Mouse (Mus musculus): Measurements from ENCODE around the gene Efcab2. TPM values are rescaled to one million over a fixed set of nuclear protein-coding genes. Genes with fewer than 3 reads are reported as not detected.

The Efcab2 gene
- 0.19 and 0.25 TPM in 2 replicates for polyA plus RNA-seq (2012; rRNA removed)

DNA sequence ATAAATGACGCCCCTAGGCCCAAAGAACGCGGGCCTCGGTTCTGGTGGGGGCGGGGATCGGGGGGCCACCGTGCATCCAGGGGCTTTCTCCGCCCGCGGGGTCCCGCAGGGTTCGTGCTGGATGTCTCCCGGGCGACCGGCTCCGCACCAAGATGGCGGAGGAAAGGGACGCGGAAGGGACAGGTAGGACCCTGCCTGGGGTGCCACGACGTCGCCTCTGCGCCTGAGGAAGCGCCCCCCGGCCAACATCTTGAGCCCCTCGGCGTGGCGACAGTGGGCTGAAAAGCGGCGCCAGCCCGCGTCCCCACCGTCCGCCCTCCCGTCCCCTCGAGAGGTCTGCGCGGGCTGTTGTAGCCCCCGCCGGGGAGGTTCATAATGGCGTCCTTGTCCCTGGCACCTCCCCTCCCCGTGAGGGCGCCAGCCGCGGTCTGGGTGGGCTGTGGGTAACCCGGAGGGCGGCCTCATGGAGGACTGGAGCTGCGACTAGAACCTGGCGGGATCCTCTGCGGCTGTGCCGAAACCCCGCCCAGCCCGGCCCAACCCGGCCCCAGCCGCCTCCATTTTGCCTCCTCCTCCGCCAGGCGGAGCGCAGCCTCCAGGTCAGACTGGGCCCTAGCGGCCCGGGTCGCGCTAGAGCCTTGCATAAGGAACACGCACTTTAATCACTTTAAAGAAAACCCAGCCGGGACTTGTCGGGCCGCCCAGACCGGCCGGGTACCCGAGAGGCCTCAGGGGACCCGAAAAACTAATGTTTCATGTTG lies at the start of gene Efcab2:
Gene Efcab2, plus strand, starts transcription at position 135 of the 761 bp plus-strand sequence.
- under 1% methylated on average over 69 of the region's 70 CpGs for WGBS
- peak; percentile 57 for DNase-seq (ENCODE audit: low read depth, low spot score)

DNA sequence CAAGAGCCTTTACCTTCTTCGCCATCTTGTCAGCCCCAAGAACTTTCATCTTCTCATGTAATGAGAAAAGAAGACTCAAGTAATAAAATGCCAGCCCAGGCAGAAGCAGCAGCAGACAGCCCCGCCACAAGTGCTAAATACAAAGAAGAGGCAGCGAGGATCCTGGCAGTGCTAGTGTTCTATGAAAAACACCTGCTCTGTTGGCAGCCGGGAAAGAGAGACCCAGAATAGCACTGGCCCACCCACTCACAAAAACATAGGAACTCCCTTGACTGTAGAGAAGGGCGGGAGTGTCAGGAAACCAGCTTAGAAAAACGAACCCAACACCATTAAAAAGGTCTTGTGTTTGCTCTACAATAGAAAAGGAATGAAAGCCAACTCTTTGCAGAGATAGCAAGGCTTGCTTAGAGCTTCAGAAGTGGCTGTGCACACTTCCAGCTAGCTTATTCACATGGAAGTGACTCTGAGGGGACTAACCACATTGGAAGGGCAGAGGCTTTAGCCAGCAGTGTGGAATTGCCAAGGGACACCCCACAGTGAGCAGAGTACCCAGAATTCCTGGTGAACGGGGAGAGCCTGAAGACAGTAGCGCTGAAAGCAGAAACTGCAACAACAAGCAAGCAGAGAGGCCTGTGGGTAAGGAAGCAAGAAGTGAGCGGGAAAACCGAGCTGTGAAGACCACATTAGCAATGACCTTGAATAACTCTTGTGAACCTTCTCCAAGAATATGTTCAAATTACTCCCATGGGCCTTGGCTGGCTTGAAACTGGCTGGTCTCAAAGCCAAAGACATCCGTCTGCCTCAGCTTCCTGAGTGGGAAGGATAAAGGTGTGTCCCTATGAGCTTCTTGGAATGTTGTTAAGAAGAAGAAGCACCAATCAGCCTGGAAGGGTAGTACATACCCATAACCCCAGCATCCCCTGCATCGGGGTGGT lies 47.8 kb upstream of the Efcab2 start:
- no peak for DNase-seq (ENCODE audit: low read depth, low spot score)
- WGBS, result 73% methylated on average over 12 of the region's 12 CpGs

DNA sequence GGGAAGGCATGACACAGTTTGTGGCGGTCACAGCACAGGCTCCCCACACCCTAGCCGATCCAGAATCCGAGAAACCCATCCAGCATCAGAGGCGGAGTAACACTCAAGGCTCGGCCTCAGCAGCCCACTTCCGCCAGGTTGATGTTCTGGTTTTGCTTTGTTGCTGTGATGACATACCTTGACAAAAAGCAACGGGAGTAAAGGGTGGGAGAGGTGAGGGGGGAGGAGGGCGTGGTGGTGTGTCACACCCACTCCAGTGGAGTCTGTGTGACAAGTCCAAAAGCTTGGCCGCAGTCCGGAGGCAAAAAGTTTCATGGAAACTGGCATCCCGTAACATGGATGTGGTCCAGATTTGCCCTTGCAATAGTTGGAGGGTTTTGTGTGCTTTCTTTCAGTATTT lies 45.6 kb upstream of the Efcab2 start:
- no peak for DNase-seq (ENCODE audit: low read depth, low spot score)
- WGBS, result 85% methylated on average over 11 of the region's 11 CpGs

DNA sequence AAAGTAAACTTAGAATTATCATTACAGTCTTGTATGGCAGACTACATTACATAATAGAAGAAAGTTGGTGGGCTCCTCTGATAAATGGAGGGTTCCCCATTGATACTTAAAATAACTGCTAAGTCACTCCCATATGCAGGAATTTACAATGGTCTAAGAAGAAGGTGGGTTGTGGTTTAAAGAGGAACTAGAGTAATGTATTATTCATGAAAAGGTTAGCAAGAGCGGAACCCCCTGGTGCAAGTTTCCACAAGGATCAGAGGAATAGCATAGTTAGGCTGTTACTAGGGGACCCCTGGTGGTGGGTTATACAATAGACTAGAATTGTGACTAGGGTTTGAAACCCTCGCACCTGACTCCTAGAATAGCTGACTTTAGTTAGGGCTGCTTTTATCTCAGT lies 45.2 kb upstream of the Efcab2 start:
- 91% methylated on average over 2 of the region's 2 CpGs for WGBS
- no peak for DNase-seq (ENCODE audit: low read depth, low spot score)

DNA sequence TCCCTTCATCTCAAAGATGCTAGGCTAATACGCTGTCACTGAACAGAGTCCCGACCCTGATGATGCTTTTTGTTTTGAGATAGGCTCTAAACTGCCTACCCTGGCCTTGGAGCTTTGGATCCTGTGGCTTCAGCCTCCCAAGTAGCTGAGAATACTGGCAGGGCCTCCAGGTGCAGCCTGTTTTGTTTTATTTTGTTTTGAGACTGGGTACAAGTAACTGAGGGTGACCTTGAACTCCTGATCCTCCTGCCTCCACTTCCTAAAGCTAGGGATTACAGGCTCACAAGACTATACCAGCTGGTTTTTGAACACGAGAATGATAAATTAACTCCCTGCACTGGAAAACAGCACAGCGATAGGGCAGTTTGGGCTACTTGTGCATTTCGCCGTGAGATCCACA lies 40.7 kb upstream of the Efcab2 start:
- 92% methylated on average over 6 of the region's 6 CpGs for WGBS
- no peak for DNase-seq (ENCODE audit: low read depth, low spot score)

DNA sequence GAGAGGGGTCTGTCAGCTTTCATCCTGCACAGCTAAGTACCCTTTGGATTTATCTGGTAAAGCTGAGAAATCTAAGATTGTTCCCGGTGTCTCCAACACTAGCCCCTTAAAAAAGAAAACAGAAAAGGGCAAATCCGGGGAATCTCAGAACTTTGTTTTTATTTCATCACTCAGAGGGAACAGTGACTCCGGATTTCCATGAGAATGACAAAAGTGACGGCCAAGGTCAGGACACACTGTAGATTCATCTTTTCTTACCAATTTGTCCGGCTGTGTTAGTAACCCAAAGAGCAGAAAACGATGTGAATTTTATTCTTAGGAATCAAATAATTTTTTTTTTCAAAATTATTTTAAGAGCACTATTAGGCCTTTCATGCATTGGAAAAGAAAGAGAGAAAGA lies 37.8 kb upstream of the Efcab2 start:
- no peak for DNase-seq (ENCODE audit: low read depth, low spot score)
- 85% methylated on average over 6 of the region's 6 CpGs for WGBS

DNA sequence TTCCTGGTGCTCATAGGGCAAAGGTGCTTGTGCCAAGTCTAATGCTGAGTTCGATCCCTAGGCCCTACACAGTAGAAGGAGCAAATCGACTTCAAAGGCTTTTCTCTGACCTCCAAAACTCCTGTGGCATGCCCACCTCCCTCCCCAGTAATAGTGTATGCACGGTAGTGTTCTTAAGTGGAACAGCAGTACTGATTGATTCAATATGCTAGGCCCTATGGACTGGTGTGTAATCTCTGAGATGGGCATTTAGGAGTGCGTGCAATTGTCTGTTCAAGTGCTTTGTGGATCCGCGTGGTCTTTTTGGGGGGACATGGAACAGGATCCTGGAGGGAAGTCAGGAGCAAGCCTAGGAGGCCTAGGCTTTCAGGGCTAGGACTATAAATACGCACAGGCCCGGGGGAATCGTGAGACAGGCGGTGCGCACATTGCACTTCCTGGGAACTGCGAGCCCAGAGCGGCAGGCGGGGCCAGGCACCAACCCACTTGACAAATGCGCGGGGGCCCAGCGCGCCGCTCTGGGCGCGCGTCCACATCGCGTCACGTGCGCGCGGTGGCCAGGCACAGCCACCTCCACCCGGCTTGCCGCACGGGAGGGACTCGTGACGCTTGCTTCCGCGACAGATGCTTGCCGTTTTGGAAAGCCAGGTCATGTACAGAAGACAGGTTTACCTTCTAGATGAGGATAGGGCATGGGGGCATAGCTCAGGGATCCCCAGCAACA lies 37.2 kb upstream of the Efcab2 start:
- DNase-seq (ENCODE audit: low read depth, low spot score), result peak; percentile 70
- 2% methylated on average over 36 of the region's 36 CpGs for WGBS

DNA sequence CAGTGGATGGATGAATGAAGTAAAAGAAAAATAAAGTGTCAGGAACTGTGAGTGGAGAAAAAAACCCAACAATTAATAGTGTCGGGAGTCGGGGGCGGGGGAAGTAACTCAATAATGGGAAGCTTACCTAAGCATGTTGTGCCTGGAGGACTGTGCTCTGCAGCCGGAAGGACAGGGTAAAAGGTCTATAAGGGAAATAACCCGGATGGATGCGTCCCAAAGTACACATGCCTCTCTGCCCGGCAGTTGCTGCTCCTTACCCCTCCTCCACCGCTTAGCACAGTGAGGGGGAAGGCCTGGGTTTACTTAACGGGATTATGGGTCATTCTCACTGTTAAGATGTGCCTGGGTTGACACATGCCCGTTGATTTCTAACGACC lies 36.6 kb upstream of the Efcab2 start:
- DNase-seq (ENCODE audit: low read depth, low spot score), result peak; percentile 45
- WGBS, result under 1% methylated on average over 11 of the region's 11 CpGs

DNA sequence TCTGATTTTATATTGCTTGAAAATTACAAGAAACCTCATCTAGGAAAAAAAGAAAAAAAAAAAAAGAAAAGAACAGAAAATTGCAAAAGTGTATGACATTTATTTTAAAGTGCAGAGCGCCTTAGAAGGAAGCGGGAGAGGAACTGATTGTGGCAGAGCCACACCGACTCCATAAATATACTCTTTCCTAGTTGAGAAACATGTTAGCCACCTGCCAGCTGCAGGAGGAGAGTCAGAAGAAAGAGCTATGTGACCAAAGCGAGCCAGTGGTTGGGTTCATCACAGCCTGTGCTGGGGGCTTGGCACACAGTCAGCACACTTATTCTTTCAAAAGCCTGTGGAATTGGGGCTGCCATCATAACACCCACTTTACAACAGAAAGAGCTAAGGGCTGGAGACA lies 33.2 kb upstream of the Efcab2 start:
- WGBS, result 78% methylated on average over 4 of the region's 4 CpGs
- DNase-seq (ENCODE audit: low read depth, low spot score), result no peak

DNA sequence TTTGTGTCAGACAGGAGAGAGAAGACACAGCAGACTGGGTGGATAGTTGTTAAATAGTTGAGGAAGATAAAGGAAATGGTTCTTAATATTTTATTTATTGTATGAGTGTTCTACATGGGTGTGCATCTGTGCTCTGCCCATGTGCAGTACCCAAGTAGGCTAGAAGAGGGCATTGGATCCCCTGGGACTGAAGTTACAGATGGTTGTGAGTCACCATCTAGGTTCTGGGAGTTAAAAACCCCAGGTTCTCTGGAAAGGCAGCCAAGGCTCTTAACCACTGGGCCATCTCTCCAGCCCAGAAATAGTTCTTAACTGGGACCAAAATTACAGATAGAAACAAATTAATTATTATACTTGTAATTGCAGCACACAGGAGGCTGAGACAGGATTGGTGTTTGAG lies 30.5 kb upstream of the Efcab2 start:
- DNase-seq (ENCODE audit: low read depth, low spot score), result no peak

DNA sequence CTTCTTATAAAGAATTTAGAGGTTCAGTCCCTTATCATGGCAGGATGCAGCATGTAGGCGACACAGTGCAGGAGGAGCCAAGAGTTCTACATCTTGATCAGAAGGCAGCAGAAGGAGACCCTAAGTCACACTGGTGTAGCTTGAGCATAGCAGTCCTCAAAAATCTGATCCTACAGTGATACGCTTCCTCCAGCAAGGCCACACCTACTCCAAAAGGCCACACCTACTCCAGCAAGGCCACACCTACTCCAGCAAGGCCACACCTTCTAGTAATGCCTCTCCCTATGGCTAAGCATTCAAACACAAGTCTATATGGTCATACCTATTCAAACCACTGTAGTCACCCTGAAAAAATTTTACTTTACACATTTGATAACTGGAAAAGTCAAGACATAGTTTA lies 29.8 kb upstream of the Efcab2 start:
- no peak for DNase-seq (ENCODE audit: low read depth, low spot score)

DNA sequence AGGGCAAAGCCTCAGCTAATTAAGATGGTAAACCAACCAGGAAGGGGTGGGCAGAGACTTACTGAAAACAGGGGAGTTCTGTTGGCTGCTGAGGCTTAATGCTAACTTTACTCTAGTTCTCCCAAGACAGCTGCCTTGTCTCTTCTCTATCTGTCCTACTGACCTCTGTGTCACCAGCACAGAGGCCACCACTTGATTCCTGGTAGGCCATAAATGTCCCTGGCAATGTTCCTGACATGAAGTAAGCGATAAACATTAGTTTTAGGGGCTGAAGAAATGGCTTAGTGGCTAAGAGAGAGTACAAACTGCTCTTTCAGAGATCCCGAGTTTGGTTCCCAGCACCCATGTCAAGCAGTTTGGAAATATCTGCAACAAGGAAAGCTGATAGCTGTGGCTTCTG lies 29.0 kb upstream of the Efcab2 start:
- 41% methylated on average over 2 of the region's 2 CpGs for WGBS
- DNase-seq (ENCODE audit: low read depth, low spot score), result no peak

More for the DNA sequence above, 29.8 kb upstream of the Efcab2 start:
- WGBS, result 79% methylated on average over 2 of the region's 2 CpGs

DNA sequence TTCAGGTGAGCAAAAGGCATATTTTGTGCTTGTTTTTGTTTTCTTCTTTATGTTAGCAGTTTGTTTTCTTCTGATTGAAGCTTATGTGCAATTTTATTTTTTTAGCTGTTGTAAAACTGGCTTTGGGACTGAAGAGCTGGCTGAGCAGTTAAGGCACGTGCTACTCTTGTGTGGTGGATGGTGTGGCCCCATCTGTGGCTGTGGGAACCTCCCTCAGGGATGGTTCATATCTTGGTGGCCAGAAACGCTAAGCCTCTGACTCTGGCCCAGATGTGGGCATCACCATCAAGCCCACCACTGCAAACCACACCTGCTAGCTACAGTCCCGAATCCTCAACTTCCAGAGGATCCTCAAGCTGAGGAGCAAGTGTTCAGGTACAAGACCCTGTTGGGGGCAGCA lies 27.8 kb upstream of the Efcab2 start:
- DNase-seq (ENCODE audit: low read depth, low spot score), result no peak
- 81% methylated on average over 3 of the region's 3 CpGs for WGBS

DNA sequence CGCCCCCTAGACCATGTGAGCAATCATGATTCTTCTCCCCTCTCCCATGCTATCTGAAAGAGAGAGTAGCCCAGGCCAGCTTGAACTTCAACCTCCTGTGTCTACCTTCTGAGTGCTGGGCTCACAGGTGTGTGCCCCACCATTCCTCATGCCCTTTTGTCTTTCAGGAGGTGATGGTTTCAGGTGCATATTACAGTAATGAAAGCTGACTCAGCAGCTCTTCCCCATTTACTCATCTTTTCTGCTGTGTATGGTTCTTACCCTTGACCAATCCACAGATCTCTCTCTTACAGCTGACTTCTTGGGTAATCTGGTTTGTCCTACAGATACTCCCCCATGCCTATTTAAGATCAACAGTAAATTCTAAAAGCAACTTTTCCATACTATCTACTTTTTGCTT lies 26.7 kb upstream of the Efcab2 start:
- no peak for DNase-seq (ENCODE audit: low read depth, low spot score)
- WGBS, result 90% methylated on average over 1 of the region's 1 CpGs

DNA sequence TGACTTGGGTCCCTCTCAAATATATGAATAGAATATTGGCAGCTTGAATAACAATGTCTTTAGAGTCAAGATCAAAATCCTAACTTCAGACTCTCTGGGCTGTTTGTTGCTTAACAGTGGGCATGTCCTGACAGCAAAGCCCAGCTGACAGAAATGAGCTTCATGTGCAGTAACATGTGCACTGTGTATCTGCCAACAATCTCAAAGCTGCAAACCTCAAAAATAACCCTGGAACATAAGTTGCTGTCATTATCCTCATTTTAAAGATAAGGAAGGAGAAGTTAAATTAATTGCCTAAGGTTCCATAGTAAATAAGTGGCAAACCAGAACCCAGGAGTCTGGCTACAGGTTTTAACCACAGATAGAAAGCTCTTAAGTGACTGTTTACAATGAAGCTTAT lies 23.7 kb upstream of the Efcab2 start:
- DNase-seq (ENCODE audit: low read depth, low spot score), result no peak

DNA sequence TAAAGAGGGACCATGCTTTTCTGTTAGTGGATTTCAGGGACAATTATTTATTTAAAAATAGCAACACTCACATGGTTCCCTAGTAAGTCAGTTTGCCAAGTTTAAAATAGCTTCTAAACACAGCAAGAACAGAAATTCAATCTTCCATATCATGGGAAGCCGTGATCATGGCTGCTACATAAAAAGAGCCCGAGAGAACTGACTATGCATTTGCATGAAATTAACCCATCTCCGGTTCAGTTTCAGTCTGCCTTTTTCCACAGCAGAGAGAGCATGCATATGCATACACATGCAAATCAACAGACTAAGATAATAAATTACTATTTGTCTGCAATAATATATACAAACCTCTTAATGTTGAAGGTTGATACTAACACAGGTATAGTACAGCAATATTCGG lies 17.1 kb upstream of the Efcab2 start:
- 80% methylated on average over 4 of the region's 4 CpGs for WGBS
- DNase-seq (ENCODE audit: low read depth, low spot score), result no peak

DNA sequence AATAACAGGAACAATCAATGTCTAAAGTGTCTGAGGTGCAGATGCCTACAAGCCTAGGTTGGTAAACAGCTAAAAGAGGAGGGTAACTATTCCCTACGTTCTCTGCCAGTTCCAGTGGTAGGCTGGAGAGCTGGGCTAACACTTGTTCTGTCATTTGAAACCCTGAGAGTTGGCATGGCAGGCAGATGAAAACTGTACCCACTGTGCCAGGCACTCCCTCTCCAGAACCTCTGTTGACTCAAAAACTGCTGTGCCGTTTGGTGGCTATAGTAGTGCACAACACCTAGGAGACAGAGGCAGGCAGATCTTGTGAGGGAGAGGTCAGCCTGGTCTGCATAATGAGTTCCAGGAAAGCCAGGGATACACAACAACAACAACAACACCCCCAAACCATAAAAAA lies 16.5 kb upstream of the Efcab2 start:
- WGBS, result 56% methylated on average over 2 of the region's 2 CpGs
- DNase-seq (ENCODE audit: low read depth, low spot score), result no peak

DNA sequence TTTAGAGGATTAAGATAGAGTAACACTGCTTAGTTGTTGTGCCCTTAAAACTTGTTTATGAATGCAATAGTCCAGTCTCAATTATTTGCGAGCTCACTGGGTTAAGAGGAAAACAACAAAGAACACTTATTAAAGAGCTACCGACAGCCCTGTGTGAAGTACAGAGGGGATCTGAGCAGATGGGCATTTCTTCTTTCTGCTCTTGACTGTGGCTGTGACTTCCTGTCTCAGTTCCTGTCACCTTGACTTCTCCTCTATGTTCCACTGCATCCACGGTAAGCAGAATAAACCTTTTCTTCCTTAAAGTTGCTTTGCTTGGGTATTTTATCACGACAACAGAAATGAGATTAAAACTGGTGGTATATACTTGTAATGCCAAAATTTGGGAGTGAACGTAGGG lies 12.9 kb upstream of the Efcab2 start:
- no peak for DNase-seq (ENCODE audit: low read depth, low spot score)
- WGBS, result 75% methylated on average over 5 of the region's 5 CpGs

DNA sequence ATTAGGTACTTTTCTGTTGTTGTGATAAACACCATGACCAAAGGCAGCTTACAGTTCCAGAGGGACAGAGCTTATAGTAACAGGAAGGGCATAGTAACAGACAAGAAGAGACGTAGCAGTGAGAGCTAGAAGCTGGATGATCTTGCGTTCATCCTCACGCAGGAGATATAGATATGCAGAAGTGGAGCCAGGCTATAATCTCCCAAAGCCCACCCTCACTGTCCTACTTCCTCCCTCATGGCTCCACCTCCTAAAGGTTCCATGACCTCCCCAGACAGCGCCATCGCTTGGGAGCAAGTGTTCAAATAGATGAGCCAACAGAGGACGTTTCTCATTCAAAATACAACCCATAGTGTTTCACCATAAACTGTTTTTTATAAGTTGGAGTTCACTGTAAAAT lies 10.8 kb upstream of the Efcab2 start:
- 80% methylated on average over 6 of the region's 6 CpGs for WGBS

DNA sequence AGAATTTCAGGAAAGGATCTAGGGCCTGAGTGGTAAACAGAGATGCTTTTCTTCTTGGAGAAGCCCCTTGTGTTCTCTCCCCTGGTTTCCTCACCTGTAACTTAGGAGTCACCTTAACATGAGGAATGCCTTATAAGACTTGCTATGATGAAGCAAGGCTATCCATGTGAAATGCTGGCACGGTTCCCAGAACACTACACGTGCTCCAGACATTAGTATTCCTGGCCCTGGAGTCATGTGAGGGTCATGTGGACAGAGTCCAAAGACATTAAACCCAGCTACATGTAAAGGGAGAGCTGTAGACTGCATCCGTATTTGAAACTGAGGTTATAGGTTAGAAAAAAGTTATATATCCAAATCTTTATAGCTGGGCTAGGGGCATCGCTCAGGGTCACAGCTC lies 9.5 kb upstream of the Efcab2 start:
- peak; percentile 24 for DNase-seq (ENCODE audit: low read depth, low spot score)
- 31% methylated on average over 4 of the region's 4 CpGs for WGBS

More for the DNA sequence above, 10.8 kb upstream of the Efcab2 start:
- DNase-seq (ENCODE audit: low read depth, low spot score), result no peak
